Mouse (Mus musculus) urinary bladder, postnatal 4 days (tissue): ENCODE results near the gene Fgf6.

ENCODE experiments used
- DNase-seq, 2 experiments: peaks; one replicate each; pipeline ENCODE4 v3.0.0; 2021 to 2022; ENCODE audit warnings: low spot score in 2 of 2

The Fgf6 gene

GRCm38 (mm10) chr6:127014906-127015770, at the start of gene Fgf6:
TSS of gene Fgf6 (plus strand) at chr6:127015586.
- DNase-seq: no peak

- DNase-seq: no peak
Observed at GRCm38 (mm10) chr6:126966241-126967026, 49.0 kb upstream of the Fgf6 start.

GRCm38 (mm10) chr6:126981539-126982234, 33.7 kb upstream of the Fgf6 start:
- DNase-seq: no peak

- DNase-seq: no peak
Observed at GRCm38 (mm10) chr6:126993676-126994075, 21.7 kb upstream of the Fgf6 start.

- DNase-seq: no peak
Observed at GRCm38 (mm10) chr6:126995494-126995893, 19.9 kb upstream of the Fgf6 start.

GRCm38 (mm10) chr6:126996399-126996798, 19.0 kb upstream of the Fgf6 start:
- DNase-seq: no peak

GRCm38 (mm10) chr6:127005646-127006045, 9.7 kb upstream of the Fgf6 start:
- no peak for DNase-seq

GRCm38 (mm10) chr6:127006551-127006950, 8.8 kb upstream of the Fgf6 start:
- no peak for DNase-seq

GRCm38 (mm10) chr6:127010021-127010420, 5.4 kb upstream of the Fgf6 start:
- no peak for DNase-seq

GRCm38 (mm10) chr6:127011947-127012535, 3.3 kb upstream of the Fgf6 start:
- no peak for DNase-seq

- no peak for DNase-seq
Observed at GRCm38 (mm10) chr6:127019254-127019653, 3.9 kb downstream of the Fgf6 start.

GRCm38 (mm10) chr6:127020431-127020830, 5.0 kb downstream of the Fgf6 start:
- DNase-seq: no peak

GRCm38 (mm10) chr6:127024836-127025235, 9.4 kb downstream of the Fgf6 start:
- no peak for DNase-seq

GRCm38 (mm10) chr6:127034760-127035159, 19.4 kb downstream of the Fgf6 start:
- DNase-seq: no peak

- DNase-seq: no peak
Observed at GRCm38 (mm10) chr6:127044909-127045308, 29.5 kb downstream of the Fgf6 start.

GRCm38 (mm10) chr6:127050847-127051246, 35.5 kb downstream of the Fgf6 start:
- DNase-seq: no peak

GRCm38 (mm10) chr6:127056990-127057588, 41.7 kb downstream of the Fgf6 start:
- DNase-seq: no peak

GRCm38 (mm10) chr6:127059975-127060374, 44.6 kb downstream of the Fgf6 start:
- no peak for DNase-seq

- DNase-seq: no peak
Observed at GRCm38 (mm10) chr6:127063915-127064314, 48.5 kb downstream of the Fgf6 start.

GRCm38 (mm10) chr6:127064815-127065214, 49.4 kb downstream of the Fgf6 start:
- DNase-seq: no peak

- DNase-seq: no peak
Observed at GRCm38 (mm10) chr6:127072817-127073216, 57.4 kb downstream of the Fgf6 start, which contains the start of gene Fgf23. TSS of gene Fgf23 (plus strand) at chr6:127072902.
